In genomic region chr11:76468347-76468746, GRCm38 (mm10) we compare ENCODE assay signal across 8 mouse cellular contexts.
DNase-seq lines count a peak whose midpoint lies in the region; ATAC-seq lines count a peak whose summit lies in the region.

No protein-coding gene starts in this region.

- ATAC-seq in forebrain, embryonic 11.5 days (replicated peaks; ENCODE audit: low FRiP score): peak; percentile 71
- peak; percentile 64; the same call in 1 of the 2 replicates for ATAC-seq in stomach, embryonic 14.5 days (ENCODE audit: insufficient number of reproducible peaks, insufficient read depth, low FRiP score, low read depth)

- no peaks in the 10 kb centered on the region for H3K9me3 ChIP-seq in forebrain, embryonic 11.5 days (ENCODE audit: control insufficient read depth, low read length)
- no peaks in the 10 kb centered on the region for H3K9me3 ChIP-seq in stomach, embryonic 14.5 days (ENCODE audit: control insufficient read depth, low read depth, low read length)

- H3K4me1 ChIP-seq in forebrain, embryonic 11.5 days (replicated peaks; ENCODE audit: control insufficient read depth, insufficient read depth, low read length): peaks cover 22% of the 10 kb centered on the region; the same call in 1 of the 2 replicates
- peaks cover 31% of the 10 kb centered on the region for H3K4me1 ChIP-seq in stomach, embryonic 14.5 days (ENCODE audit: control insufficient read depth, insufficient read depth, low read length)

- peak overlapping the region; percentile 18 for H3K4me3 ChIP-seq in forebrain, embryonic 11.5 days (ENCODE audit: low read depth, low read length)
- H3K4me3 ChIP-seq in stomach, embryonic 14.5 days (ENCODE audit: low read depth, low read length): no peak overlapping the region

- no peaks in the 10 kb centered on the region for H3K36me3 ChIP-seq in forebrain, embryonic 11.5 days (ENCODE audit: control insufficient read depth, insufficient read depth, low read length)
- H3K36me3 ChIP-seq in stomach, embryonic 14.5 days (ENCODE audit: control insufficient read depth, insufficient read depth, low read length): peaks cover 17% of the 10 kb centered on the region

- H3K4me2 ChIP-seq in forebrain, embryonic 11.5 days (ENCODE audit: low read depth, low read length, severe bottlenecking): peak overlapping the region; percentile 39
- H3K4me2 ChIP-seq in stomach, embryonic 14.5 days (replicated peaks; ENCODE audit: low read depth, low read length): peak overlapping the region; percentile 16; the same call in 1 of the 2 replicates

- H3K9ac ChIP-seq in forebrain, embryonic 11.5 days (ENCODE audit: low read length): peak overlapping the region; percentile 14
- H3K9ac ChIP-seq in stomach, embryonic 14.5 days (replicated peaks; ENCODE audit: low read depth, low read length): no peak overlapping the region

- 4% methylated on average over 5 of the region's 6 CpGs for WGBS in forebrain, embryonic 11.5 days
- 7% methylated on average over 6 of the region's 6 CpGs for WGBS in stomach, embryonic 14.5 days

- H3K27me3 ChIP-seq in forebrain, embryonic 11.5 days (ENCODE audit: control insufficient read depth, insufficient read depth, low read length): no peaks in the 10 kb centered on the region
- no peaks in the 10 kb centered on the region for H3K27me3 ChIP-seq in stomach, embryonic 14.5 days (ENCODE audit: control insufficient read depth, insufficient read depth, low read length)

- DNase-seq in adrenal gland, postnatal 10 days: peak; percentile 58
- DNase-seq in adrenal gland, adult 8-10 months: no peak
- peak; percentile 44 for DNase-seq in 3134 (ENCODE audit: extremely low read depth, insufficient read length, low spot score)
- DNase-seq in forebrain, embryonic 11.5 days (ENCODE audit: low spot score): peak; percentile 77
- DNase-seq in kidney, postnatal 10 days: peak; percentile 79
- DNase-seq in lung, postnatal 36 days: peak; percentile 59
- no peak for DNase-seq in spleen, postnatal 10 days (ENCODE audit: low spot score in 2 of 2)

- H3K27ac ChIP-seq in forebrain, embryonic 11.5 days (ENCODE audit: low read depth, low read length): 0 out of 2 replicates have a peak overlapping the region, but pooled peaks have one; percentile 47
- peak overlapping the region; percentile 59 for H3K27ac ChIP-seq in stomach, embryonic 14.5 days (ENCODE audit: low read length)

Comparison
In these comparisons a context has a peak if more than half of its experiments do, and no peak if none do; other contexts are left out.
1. DNase-seq: peak in adrenal gland, postnatal 10 days (single experiment), 3134 (single experiment), forebrain, embryonic 11.5 days (single experiment), kidney, postnatal 10 days (single experiment) and lung, postnatal 36 days (single experiment); none in adrenal gland, adult 8-10 months (single experiment) and spleen, postnatal 10 days (0 of 2).